Mouse (Mus musculus) CD4-positive, CD25-positive, alpha-beta regulatory T cell, adult 2 months (primary cell): ENCODE data around the gene Erc2.
A peak's percentile ranks its signal among the peaks of the same experiment; 100 is the strongest.

Experiments used
- DNase-seq: peaks from one replicate; pipeline ENCODE4 v3.0.0-alpha.2; 2012; ENCODE audit warnings: low read depth, low spot score

Gene Erc2

GRCm38 (mm10) chr14:27667016-27667852, 45.0 kb downstream of the Erc2 start:
- no peak for DNase-seq

- DNase-seq = no peak
Observed at GRCm38 (mm10) chr14:27668151-27668550, 45.9 kb downstream of the Erc2 start.

- DNase-seq = no peak
Observed at GRCm38 (mm10) chr14:27669939-27670338, 47.7 kb downstream of the Erc2 start.

- no peak for DNase-seq
Observed at GRCm38 (mm10) chr14:27672761-27673160, 50.5 kb downstream of the Erc2 start.

- DNase-seq = no peak
Observed at GRCm38 (mm10) chr14:27674096-27674495, 51.9 kb downstream of the Erc2 start.

GRCm38 (mm10) chr14:27674561-27674960, 52.3 kb downstream of the Erc2 start:
- DNase-seq = no peak

- no peak for DNase-seq
Observed at GRCm38 (mm10) chr14:27675071-27675470, 52.8 kb downstream of the Erc2 start.

GRCm38 (mm10) chr14:27682368-27683052, 60.3 kb downstream of the Erc2 start:
- no peak for DNase-seq

GRCm38 (mm10) chr14:27695781-27696180, 73.6 kb downstream of the Erc2 start:
- DNase-seq = no peak

GRCm38 (mm10) chr14:27717364-27717763, 95.1 kb downstream of the Erc2 start:
- no peak for DNase-seq

- no peak for DNase-seq
Observed at GRCm38 (mm10) chr14:27719601-27720000, 97.4 kb downstream of the Erc2 start.

GRCm38 (mm10) chr14:27720944-27721343, 98.7 kb downstream of the Erc2 start:
- DNase-seq = no peak

GRCm38 (mm10) chr14:27721759-27722158, 99.5 kb downstream of the Erc2 start:
- DNase-seq = no peak

- no peak for DNase-seq
Observed at GRCm38 (mm10) chr14:27727541-27727940, 105.3 kb downstream of the Erc2 start.

GRCm38 (mm10) chr14:27731086-27731485, 108.9 kb downstream of the Erc2 start:
- no peak for DNase-seq

- DNase-seq = no peak
Observed at GRCm38 (mm10) chr14:27739436-27739835, 117.2 kb downstream of the Erc2 start.

- peak; percentile 68 for DNase-seq
Observed at GRCm38 (mm10) chr14:27741248-27741916, 119.2 kb downstream of the Erc2 start.

GRCm38 (mm10) chr14:27754340-27754739, 132.1 kb downstream of the Erc2 start:
- no peak for DNase-seq

GRCm38 (mm10) chr14:27756901-27757300, 134.7 kb downstream of the Erc2 start:
- no peak for DNase-seq

- DNase-seq = no peak
Observed at GRCm38 (mm10) chr14:27758230-27758629, 136.0 kb downstream of the Erc2 start.

GRCm38 (mm10) chr14:27759069-27759628, 136.9 kb downstream of the Erc2 start:
- DNase-seq = no peak

- no peak for DNase-seq
Observed at GRCm38 (mm10) chr14:27759982-27760381, 137.8 kb downstream of the Erc2 start.
